Mouse (Mus musculus): ENCODE measurements at regions not wholly inside any gene's neighbourhood (a gene's known extent, or its start where the extent isn't known, plus 50 kb on each side); places are given as distances from the start of the nearest gene placed in this dataset.

DNA sequence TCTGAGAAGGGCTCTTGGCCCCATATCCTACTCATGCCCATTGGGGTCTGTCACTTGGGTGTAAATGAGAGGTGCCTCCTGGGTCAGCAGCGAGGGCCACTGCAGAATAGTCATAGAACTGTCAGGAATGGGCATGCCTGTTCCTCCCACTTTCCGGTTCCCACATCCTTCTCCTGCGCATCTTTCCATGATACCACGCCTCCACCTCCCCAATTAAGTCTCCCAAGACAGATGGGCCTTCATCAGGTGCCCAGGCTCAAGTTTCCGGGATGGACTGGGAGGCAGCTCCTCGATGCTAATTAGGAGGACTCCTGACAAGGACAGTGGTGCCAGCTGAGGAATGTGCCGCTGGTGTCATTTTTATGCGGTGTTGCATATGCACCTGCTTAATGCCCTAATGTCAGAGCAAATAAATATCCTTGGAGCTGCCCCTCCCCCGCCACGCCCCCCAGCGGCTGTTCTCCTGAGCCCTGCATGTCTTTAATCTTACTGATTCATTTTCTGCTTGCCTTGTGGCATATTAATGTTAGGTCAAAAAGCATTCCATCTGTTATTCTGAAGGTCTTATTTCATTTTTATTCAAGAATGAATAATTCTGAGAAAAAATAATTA lies 97.2 kb downstream of the Olfm1 start:
- no peak overlapping the region for H3K4me3 ChIP-seq (ENCODE audit: control insufficient read depth in 1 of 2, insufficient read depth in 1 of 2, low read depth in 2 of 2, low read length in 2 of 2)
- TF ChIP-seq CTCF (IDR thresholded peaks at IDR 0.05 in 2 of 3, conservative IDR thresholded peaks at IDR 0.05 in 1 of 3; ENCODE audit: control insufficient read depth in 1 of 3, insufficient read depth in 1 of 3, low read depth in 2 of 3, low read length in 3 of 3, poor library complexity in 1 of 3, severe bottlenecking in 1 of 3) (peak; percentile 6 to 54 (median 41); a peak in 4 of 6 replicates), JUND (IDR thresholded peaks at IDR 0.05; ENCODE audit: low read depth, low read length) (no peak), SMC3 (IDR thresholded peaks at IDR 0.05; ENCODE audit: low read depth, low read length) (peak; percentile 18; the same call in 1 of the 2 replicates), MXI1 (IDR thresholded peaks at IDR 0.05; ENCODE audit: low read depth, low read length) (no peak), MAZ (IDR thresholded peaks at IDR 0.05; ENCODE audit: low read depth, low read length) (peak; percentile 55; the same call in 1 of the 2 replicates), UBTF (IDR thresholded peaks at IDR 0.05; ENCODE audit: borderline replicate concordance, insufficient read depth, low read depth, low read length) (no peak), KAT2A (conservative IDR thresholded peaks at IDR 0.05; ENCODE audit: low read depth, low read length) (no peak)

GRCm38 (mm10) chr2:28294509-28294908 lies 101.7 kb downstream of the Olfm1 start:
- Histone ChIP-seq H3K9me3 (replicated peaks; ENCODE audit: insufficient read depth, low read length) (no peaks in the 10 kb centered on the region), H3K27me3 (ENCODE audit: control insufficient read depth in 1 of 2, insufficient read depth in 2 of 2, low read length in 2 of 2) (peaks cover 0 to 7% of the 10 kb centered on the region in 2 experiments; a peak in 2 of 4 replicates), H3K36me3 (ENCODE audit: control insufficient read depth in 1 of 2, insufficient read depth in 2 of 2, low read length in 2 of 2) (no peaks in the 10 kb centered on the region), H3K79me2 (ENCODE audit: control insufficient read depth, insufficient read depth, low read length, poor library complexity) (no peaks in the 10 kb centered on the region), H3K4me3 (ENCODE audit: control insufficient read depth in 1 of 2, insufficient read depth in 1 of 2, low read depth in 2 of 2, low read length in 2 of 2) (no peak overlapping the region), H3K27ac (ENCODE audit: control insufficient read depth, low read depth, low read length) (no peak overlapping the region), H3K9ac (ENCODE audit: control insufficient read depth, low read depth, low read length, poor library complexity, severe bottlenecking) (no peak overlapping the region), H3K4me1 (ENCODE audit: control insufficient read depth in 1 of 2, insufficient read depth in 2 of 2, low read length in 2 of 2) (no peaks in the 10 kb centered on the region)
- DNase-seq (ENCODE audit: low read depth, low spot score): no peak
- no peak for TF ChIP-seq POLR2AphosphoS2 (IDR thresholded peaks at IDR 0.05; ENCODE audit: low read length)
- TF ChIP-seq ETS1 (IDR thresholded peaks at IDR 0.05; ENCODE audit: low read depth, low read length): no peak
- TF ChIP-seq MAX (IDR thresholded peaks at IDR 0.05; ENCODE audit: low read length): no peak
- no peak for TF ChIP-seq ZC3H11A (IDR thresholded peaks at IDR 0.05; ENCODE audit: low read depth, low read length)
- TF ChIP-seq JUND (IDR thresholded peaks at IDR 0.05; ENCODE audit: low read depth, low read length): no peak
- no peak for TF ChIP-seq RAD21 (IDR thresholded peaks at IDR 0.05; ENCODE audit: low read depth, low read length)
- TF ChIP-seq ZMIZ1 (IDR thresholded peaks at IDR 0.05; ENCODE audit: low read depth, low read length): no peak
- no peak for TF ChIP-seq USF2 (IDR thresholded peaks at IDR 0.05; ENCODE audit: borderline replicate concordance in 1 of 2, insufficient read depth in 1 of 2, low read depth in 1 of 2, low read length in 2 of 2)
- TF ChIP-seq NELFE (IDR thresholded peaks at IDR 0.05; ENCODE audit: low read depth, low read length): no peak
- no peak for TF ChIP-seq CTCF (IDR thresholded peaks at IDR 0.05 in 2 of 3, conservative IDR thresholded peaks at IDR 0.05 in 1 of 3; ENCODE audit: control insufficient read depth in 1 of 3, insufficient read depth in 1 of 3, low read depth in 2 of 3, low read length in 3 of 3, poor library complexity in 1 of 3, severe bottlenecking in 1 of 3)
- TF ChIP-seq ZKSCAN1 (IDR thresholded peaks at IDR 0.05; ENCODE audit: low read depth, low read length): no peak
- TF ChIP-seq RCOR1 (IDR thresholded peaks at IDR 0.05; ENCODE audit: low read depth, low read length): no peak
- TF ChIP-seq TBP (IDR thresholded peaks at IDR 0.05; ENCODE audit: low read depth, low read length): no peak
- no peak for TF ChIP-seq POLR2AphosphoS5 (IDR thresholded peaks at IDR 0.05; ENCODE audit: borderline replicate concordance, low read depth, low read length)
- TF ChIP-seq MAFK (IDR thresholded peaks at IDR 0.05; ENCODE audit: borderline replicate concordance, low read depth, low read length): no peak
- no peak for TF ChIP-seq TAL1 (IDR thresholded peaks at IDR 0.05; ENCODE audit: low read length)

More for the DNA sequence above, 97.2 kb downstream of the Olfm1 start:
- no peak for DNase-seq (ENCODE audit: low read depth, low spot score)
- H3K36me3 ChIP-seq (ENCODE audit: control insufficient read depth in 1 of 2, insufficient read depth in 2 of 2, low read length in 2 of 2): no peaks in the 10 kb centered on the region
- H3K9me3 ChIP-seq (replicated peaks; ENCODE audit: insufficient read depth, low read length): no peaks in the 10 kb centered on the region
- no peak overlapping the region for H3K27ac ChIP-seq (ENCODE audit: control insufficient read depth, low read depth, low read length)
- H3K27me3 ChIP-seq (ENCODE audit: control insufficient read depth in 1 of 2, insufficient read depth in 2 of 2, low read length in 2 of 2): peaks cover 10 to 22% of the 10 kb centered on the region in 2 experiments
- no peaks in the 10 kb centered on the region for H3K79me2 ChIP-seq (ENCODE audit: control insufficient read depth, insufficient read depth, low read length, poor library complexity)
- H3K4me1 ChIP-seq (ENCODE audit: control insufficient read depth in 1 of 2, insufficient read depth in 2 of 2, low read length in 2 of 2): no peaks in the 10 kb centered on the region
- H3K9ac ChIP-seq (ENCODE audit: control insufficient read depth, low read depth, low read length, poor library complexity, severe bottlenecking): no peak overlapping the region
